In the genomic region with DNA sequence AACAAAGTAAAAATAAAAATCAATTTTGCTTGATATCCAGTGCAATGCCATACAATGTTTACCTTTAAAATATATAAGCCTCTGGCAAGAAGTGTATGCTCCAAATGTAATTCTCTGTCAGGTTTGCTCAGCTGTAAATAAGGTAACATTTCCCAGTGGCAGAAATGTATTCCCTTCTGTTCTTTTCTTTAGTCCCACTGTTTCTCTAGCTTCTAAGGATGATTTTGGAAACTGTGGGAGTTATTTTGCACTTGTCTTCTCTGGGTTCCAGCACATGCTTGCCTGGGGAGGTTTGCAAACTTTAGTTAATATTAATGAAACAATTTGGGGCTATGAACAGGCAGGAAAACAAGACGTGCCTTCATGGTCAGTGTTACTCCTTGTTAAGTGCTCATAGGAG, we compare ENCODE assay signal across 16 mouse cellular contexts.
"Had no signal": no experiment of that assay in that cellular context is flagged by ENCODE, and none has a peak within 500 bp of the region (broad histone marks: within the 10 kb centered on the region; RNA-seq: fewer than 3 reads in every experiment).

No protein-coding gene starts in this region.

- H3K4me2 ChIP-seq: neural tube, embryonic 13.5 days; neural tube, embryonic 15.5 days; stomach, embryonic 15.5 days had no signal

- H3K4me3 ChIP-seq: neural tube, embryonic 13.5 days; neural tube, embryonic 15.5 days; stomach, embryonic 15.5 days had no signal

- H3K27me3 ChIP-seq: neural tube, embryonic 13.5 days; neural tube, embryonic 15.5 days; stomach, embryonic 15.5 days had no signal

- H3K9ac ChIP-seq: neural tube, embryonic 13.5 days; neural tube, embryonic 15.5 days; stomach, embryonic 15.5 days had no signal

- H3K27ac ChIP-seq: neural tube, embryonic 13.5 days; neural tube, embryonic 15.5 days; stomach, embryonic 15.5 days; stomach, postnatal 0 days had no signal

- H3K9me3 ChIP-seq: neural tube, embryonic 13.5 days; neural tube, embryonic 15.5 days; stomach, embryonic 15.5 days had no signal

- H3K4me1 ChIP-seq: neural tube, embryonic 13.5 days; neural tube, embryonic 15.5 days; stomach, embryonic 15.5 days had no signal

- DNase-seq: retina, postnatal 1 day; right cerebral cortex, adult 18-20 months; right cerebral cortex, postnatal 14 days; right cerebral cortex, postnatal 25 days; right cerebral cortex, postnatal 4 days; spleen, adult 18-20 months; thymus, adult 18-20 months; thymus, adult 2 months; thymus, postnatal 14 days; thymus, postnatal 25 days; thymus, postnatal 36 days; thymus, postnatal 4 days had no signal

- H3K36me3 ChIP-seq: neural tube, embryonic 13.5 days; neural tube, embryonic 15.5 days; stomach, embryonic 15.5 days had no signal
